Mouse (Mus musculus): ENCODE results near the gene Has3.
"Not testable (repeated sequence)": the region's sequence is repeated elsewhere in the genome, so short reads cannot be mapped to it uniquely, and the experiment has no call there.

Has3 gene

DNA sequence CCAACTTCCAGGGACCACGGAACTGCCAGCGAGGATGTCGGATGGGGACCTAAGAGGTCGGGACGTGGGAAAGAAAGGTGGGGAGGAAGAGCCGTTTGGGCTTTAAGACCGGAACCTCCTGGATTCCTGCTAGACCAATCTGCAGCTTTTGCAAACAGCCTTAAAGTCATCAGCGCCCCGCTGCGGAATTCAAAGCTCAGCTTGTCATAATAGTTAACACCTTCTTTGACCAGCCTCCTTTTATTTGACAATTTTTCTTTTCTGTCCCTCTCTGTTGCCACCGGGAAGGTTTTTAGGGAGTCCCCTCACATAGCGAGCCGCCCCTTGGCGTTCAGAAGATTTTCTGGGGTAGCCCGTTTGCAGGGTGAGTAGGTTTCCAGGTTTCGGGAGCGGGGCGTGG lies at the start of gene Has3:
Gene Has3, plus strand, starts transcription at position 192 of the 400 bp plus-strand sequence.
- no peak for DNase-seq (ENCODE audit: low spot score)

DNA sequence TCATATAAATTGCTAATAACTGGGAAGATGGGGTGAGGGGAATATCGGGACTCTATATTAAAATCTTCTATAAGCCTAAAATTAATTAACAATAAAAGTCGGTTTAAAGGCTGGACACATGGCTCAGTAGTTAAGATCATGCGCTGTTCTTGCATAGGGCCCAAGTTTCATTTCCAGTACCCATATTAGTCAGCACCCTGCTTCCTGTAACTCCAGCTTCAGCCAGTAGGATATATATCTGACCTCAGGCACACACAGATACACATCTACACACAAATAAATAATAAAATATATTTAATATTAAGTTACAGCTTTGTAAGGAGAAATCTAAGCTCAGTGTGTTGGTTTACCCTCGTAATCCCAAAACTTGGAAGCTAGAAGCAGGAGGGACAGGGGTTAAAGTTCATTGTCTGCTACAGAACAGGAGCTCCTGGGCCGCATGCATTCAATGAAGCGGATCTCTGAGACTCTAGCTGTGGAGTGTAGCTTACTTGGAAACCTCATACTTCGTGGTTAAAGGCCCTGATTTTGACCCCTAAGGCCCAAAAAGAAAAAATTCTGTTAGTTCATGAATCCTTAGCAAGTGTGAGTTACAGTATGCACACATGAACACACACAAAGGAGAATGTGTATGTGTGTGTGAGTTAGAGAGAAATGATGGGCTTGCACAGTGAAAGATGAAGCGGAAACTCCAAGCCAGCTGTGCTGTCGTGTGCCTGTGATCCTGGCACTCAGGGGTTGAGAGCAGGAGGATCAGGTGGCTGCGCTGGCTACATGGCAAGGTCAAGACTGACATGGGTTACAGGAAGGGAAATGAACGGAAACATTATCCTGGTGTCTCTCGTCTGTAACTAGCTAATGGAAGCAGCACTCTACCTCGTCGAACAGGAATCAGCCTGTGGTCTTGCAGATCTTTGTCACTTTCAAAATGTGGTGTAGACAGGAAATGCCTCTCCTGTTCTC lies 49.2 kb upstream of the Has3 start:
- DNase-seq (ENCODE audit: low spot score), result peak; percentile 19

DNA sequence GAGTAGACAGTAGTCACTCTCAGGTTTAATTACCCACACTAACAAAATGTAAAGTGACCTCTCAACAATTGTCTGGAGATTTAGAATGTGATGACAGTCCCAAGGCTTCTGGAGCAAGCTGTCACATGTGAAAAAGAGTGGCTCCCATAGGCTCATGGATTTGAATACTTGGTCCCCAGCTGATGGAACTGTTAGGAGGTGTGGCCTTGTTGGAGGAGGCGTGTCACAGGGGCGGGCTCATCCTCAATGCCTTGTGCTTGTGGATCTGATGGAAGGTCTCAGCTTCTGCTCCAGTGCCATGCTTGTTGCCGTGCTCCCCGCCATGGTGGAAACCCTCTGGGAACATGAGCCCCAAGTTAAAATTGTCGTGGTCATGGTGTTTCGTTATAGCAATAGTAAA lies 41.1 kb upstream of the Has3 start:
- DNase-seq (ENCODE audit: low spot score), result no peak

DNA sequence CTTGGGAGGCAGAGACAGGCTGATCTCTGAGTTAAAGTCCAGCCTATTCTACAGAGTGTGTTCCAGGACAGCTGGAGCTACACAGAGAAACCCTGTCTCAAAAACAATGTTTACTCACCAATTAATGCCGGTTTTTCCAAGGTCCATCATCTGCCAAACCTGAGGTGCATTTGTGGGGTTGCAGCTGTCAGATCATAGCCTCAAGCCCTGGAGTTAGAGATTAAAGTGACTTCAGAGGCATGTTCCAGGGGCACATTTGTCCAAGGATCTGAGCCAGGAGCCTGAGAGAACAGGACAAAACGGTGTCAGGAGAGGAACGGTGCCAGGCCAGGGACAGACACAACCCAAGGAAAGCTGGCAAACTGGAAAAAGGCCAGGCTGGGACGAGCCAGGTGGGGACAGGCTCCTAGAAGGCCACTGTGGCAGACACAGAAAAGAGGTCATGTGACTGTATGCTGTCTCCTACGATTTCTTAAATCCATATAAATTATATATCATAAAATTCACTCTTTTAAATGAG lies 40.5 kb upstream of the Has3 start:
- no peak for DNase-seq (ENCODE audit: low spot score)

GRCm38 (mm10) chr8:106834899-106835298 lies 35.1 kb upstream of the Has3 start:
- no peak for DNase-seq (ENCODE audit: low spot score)

- DNase-seq (ENCODE audit: low spot score), result no peak
Measured at GRCm38 (mm10) chr8:106836525-106836924, 33.5 kb upstream of the Has3 start.

DNA sequence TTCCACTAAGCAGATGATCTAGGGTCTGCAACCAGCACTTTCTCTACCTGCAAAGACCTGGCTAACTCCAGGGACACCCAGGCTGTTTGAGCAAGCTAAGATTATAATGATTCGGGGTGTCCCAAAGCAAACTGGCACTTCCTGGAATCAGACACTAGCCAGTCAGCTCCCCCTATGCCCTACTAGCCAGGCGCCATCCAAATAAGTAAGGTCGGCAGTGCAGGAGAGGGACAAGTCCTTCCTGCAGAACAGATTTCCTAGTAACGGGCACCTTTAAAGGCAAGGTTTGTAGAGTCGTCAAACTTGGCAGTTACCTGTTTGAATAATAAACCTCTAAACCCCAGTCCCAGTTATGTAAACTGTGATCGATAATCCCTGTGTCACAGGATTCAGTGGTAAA lies 31.2 kb upstream of the Has3 start:
- no peak for DNase-seq (ENCODE audit: low spot score)

DNA sequence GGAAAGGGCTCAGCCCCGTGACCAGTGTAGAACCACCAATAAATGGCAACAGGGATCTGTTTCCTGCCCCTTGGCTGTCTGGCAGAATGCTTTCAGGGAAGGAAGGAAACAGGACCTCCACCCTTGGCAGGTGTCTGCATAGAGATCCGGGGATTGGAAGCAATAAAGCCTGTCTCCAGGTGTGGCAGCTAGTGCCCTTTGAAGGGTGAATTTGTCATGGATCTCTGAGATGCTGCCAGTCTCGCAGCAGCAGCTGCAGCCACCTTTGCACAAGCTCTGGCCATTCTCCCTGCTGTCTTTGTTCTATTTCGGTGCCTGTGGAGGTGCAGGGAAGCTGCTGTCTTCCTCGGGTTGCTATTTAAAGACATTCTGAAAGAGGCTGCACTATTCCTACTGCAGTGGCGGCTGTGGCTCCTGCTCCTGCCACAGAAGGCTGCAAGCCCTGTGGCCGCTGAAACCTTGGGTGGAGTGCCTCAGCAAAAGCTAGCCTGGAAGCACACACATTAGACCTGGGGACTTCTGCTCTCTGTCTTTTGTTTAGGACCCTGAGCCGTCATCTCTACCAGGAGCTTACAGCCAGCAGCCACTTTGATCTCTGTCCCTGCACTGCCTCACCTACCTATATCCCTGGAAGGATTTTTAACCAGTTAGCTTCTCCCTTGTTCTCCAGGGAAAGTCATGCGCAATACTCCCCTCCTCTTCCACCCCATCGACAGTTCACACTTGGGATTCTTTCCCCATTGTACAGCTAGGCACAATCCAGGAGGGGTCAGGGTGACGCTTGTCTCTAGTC lies 30.6 kb upstream of the Has3 start:
- DNase-seq (ENCODE audit: low spot score), result no peak

- DNase-seq (ENCODE audit: low spot score), result no peak
Measured at GRCm38 (mm10) chr8:106850034-106850433, 20.0 kb upstream of the Has3 start.

DNA sequence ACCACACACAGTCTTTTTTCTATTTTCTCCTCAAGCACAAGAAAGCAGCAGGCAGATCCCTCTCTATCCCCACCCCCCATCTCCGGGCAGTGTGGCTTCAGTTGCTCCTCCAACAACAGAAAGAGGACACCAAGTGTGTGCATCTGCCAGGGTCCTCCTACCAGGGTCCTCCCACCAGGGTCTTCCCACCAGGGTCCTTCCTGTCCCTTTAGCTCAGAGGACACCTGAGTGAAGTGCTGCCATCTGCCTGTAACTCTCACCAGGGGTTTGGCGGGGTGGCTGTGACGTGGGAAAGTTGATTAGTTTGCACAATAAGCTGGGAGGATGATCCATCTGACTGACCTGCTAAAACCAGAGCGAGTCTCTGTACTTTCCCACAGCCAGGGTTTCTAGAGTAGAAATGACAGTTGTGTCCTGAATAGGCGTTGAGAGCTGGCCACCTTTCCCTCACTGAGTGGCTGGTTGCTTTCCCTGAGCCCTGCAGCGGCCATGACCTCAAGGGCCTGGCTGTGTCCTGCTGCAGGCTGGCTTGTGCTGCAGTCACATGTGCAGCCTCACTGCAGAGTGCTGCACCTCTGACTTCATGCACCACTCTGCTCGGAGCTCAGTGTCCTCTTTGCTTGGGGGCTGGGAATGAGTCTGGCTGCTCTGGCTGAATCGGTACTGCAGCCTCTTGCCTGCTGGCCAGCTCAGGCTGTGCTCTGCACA lies 15.4 kb upstream of the Has3 start:
- DNase-seq (ENCODE audit: low spot score), result no peak

GRCm38 (mm10) chr8:106855242-106855562 lies 14.8 kb upstream of the Has3 start:
- no peak for DNase-seq (ENCODE audit: low spot score)

GRCm38 (mm10) chr8:106862845-106863244 lies 7.2 kb upstream of the Has3 start:
- DNase-seq (ENCODE audit: low spot score), result no peak

GRCm38 (mm10) chr8:106865354-106865753 lies 4.7 kb upstream of the Has3 start:
- DNase-seq (ENCODE audit: low spot score), result no peak

GRCm38 (mm10) chr8:106870537-106871327 lies 690 bp downstream of the Has3 start:
- peak; percentile 71 for DNase-seq (ENCODE audit: low spot score)

GRCm38 (mm10) chr8:106871328-106871926 lies 1.4 kb downstream of the Has3 start:
- DNase-seq (ENCODE audit: low spot score), result no peak

GRCm38 (mm10) chr8:106871931-106872371 lies 1.9 kb downstream of the Has3 start:
- DNase-seq (ENCODE audit: low spot score), result peak; percentile 75

DNA sequence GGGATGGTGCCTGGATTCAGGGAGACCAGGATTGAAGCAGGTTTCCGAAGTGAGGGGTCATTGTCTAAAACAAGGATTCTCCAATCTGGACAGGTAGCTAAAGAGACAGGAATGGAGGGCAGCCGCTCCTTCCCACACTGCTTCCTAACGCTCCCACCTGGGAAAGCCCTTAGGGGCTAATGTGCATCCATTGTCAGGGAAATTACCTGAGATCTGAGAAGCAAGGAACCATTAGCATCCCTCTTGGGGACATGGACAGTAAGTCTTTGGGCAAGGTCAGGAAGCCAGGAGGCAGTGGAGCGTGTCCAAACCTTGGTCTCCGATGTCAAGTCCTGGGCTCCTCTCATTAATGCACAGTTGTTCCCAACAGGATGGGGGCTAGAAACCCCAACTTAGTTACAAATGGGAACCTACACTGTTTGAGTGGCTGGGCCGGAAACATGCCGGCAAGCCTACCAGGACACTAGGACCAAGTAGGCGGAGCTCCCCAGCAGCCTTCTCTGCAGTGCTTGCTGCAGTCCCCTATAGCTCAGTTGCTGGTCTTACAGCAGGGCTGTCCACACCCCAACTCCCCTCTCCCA lies 2.5 kb downstream of the Has3 start:
- DNase-seq (ENCODE audit: low spot score), result peak; percentile 31

- DNase-seq (ENCODE audit: low spot score), result no peak
Measured at GRCm38 (mm10) chr8:106880121-106880707, 10.2 kb downstream of the Has3 start.

DNA sequence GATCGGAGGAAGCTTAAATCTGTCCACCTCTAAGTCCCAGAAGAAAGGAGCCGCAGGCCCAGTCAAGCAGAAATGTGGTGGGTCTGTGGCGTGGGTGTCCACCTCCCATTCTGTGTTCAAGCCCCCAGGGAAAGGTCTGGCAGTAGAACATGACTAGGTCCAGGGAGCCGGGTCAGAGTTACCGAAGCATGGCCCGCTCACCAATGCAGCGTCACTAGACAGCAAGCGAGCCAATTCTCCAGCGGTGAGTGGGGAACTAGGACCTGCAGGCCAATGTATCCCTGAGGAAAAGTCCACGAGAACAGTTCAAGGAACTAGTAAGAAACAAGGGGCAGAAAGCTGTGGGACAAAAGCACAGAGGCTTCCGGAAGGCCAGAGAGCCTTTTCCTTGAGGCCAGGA lies 14.1 kb downstream of the Has3 start:
- DNase-seq (ENCODE audit: low spot score), result not testable (repeated sequence)

- not testable (repeated sequence) for DNase-seq (ENCODE audit: low spot score)
Measured at GRCm38 (mm10) chr8:106884826-106885400, 14.9 kb downstream of the Has3 start.
